In the genomic region with DNA sequence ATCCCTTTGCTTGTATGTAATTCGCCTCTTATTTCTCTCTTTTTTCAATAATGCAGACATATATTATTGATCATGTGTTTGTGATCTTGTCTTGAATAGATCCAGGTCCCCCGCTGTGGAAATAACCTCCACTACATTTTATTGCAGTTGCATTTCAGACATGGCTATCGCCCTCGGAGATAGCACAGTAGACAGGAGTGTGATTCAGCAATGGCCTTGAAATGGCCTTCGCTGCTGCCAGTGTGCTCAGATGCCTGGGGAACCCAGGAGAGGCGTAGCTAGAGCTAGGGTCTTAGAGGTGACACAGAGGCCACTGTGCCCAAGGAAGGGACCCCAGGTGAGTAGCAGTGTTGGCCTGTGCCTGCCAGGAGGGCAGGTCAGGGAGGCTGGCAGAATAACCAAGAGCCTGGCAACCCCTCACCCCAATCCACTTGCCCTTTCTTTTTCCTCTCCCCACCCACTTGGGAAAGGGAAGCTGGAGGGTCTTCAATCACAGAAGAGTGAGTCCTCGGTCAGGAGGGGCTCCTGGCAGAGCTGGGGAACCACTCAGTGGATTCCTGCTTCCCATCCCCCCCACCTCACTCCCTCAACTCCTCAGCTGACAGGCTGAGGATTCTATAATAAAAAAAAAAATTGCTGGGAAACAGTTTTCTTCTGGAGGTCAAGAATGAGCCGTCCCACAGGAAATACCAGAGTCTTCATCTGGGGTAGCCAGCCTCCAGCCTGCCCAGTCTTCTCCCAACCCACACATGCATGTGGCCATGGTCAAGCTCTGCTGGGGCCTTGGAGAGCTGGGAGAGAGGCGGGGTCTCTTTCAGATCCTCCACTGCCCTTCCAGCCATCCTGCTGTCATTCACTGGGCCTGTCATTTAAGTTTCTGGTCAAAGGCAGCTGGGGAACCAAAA, we compare ENCODE assay signal across 9 mouse cellular contexts.
DNase-seq lines count a peak whose midpoint lies in the region; ATAC-seq lines count a peak whose summit lies in the region.
"Had no signal": no experiment of that assay in that cellular context is flagged by ENCODE, and none has a peak within 500 bp of the region (broad histone marks: within the 10 kb centered on the region; RNA-seq: fewer than 3 reads in every experiment).

No protein-coding gene starts in this region.

- no peak overlapping the region for H3K4me3 ChIP-seq in liver, embryonic 12.5 days
- H3K4me3 ChIP-seq in intestine, embryonic 16.5 days (ENCODE audit: low read length): no peak overlapping the region
- H3K4me3 ChIP-seq in forebrain, embryonic 16.5 days (replicated peaks; ENCODE audit: low read length): no peak overlapping the region

- no peak overlapping the region for H3K4me2 ChIP-seq in liver, embryonic 12.5 days
- peak overlapping the region; percentile 29; the same call in 1 of the 2 replicates for H3K4me2 ChIP-seq in intestine, embryonic 16.5 days (ENCODE audit: low read depth, low read length)
- H3K4me2 ChIP-seq in forebrain, embryonic 16.5 days (ENCODE audit: low read length): no peak overlapping the region

- no peaks in the 10 kb centered on the region for H3K9me3 ChIP-seq in liver, embryonic 12.5 days (replicated peaks)
- no peaks in the 10 kb centered on the region for H3K9me3 ChIP-seq in intestine, embryonic 16.5 days (ENCODE audit: control insufficient read depth, low read length)
- H3K9me3 ChIP-seq in forebrain, embryonic 16.5 days (ENCODE audit: control insufficient read depth, low read length): no peaks in the 10 kb centered on the region

- 0 out of 2 replicates have a peak overlapping the region, but pooled peaks have one; percentile 55 for H3K27ac ChIP-seq in liver, embryonic 12.5 days
- peak overlapping the region; percentile 87 for H3K27ac ChIP-seq in intestine, embryonic 16.5 days (ENCODE audit: low read length)
- H3K27ac ChIP-seq in forebrain, embryonic 16.5 days (ENCODE audit: low read length): no peak overlapping the region

- peaks cover 4% of the 10 kb centered on the region; the same call in 1 of the 2 replicates for H3K27me3 ChIP-seq in liver, embryonic 12.5 days (replicated peaks)
- H3K27me3 ChIP-seq in intestine, embryonic 16.5 days (replicated peaks; ENCODE audit: control insufficient read depth, insufficient read depth, low read length): no peaks in the 10 kb centered on the region
- no peaks in the 10 kb centered on the region for H3K27me3 ChIP-seq in forebrain, embryonic 16.5 days (replicated peaks; ENCODE audit: control insufficient read depth, insufficient read depth, low read length)

- no peak for ATAC-seq in liver, embryonic 12.5 days
- ATAC-seq in intestine, embryonic 16.5 days: peak; percentile 26
- no peak for ATAC-seq in forebrain, embryonic 16.5 days

- H3K4me1 ChIP-seq in liver, embryonic 12.5 days: peaks cover 27% of the 10 kb centered on the region
- peaks cover 60% of the 10 kb centered on the region for H3K4me1 ChIP-seq in intestine, embryonic 16.5 days (ENCODE audit: control insufficient read depth, insufficient read depth, low read length)
- H3K4me1 ChIP-seq in forebrain, embryonic 16.5 days (replicated peaks; ENCODE audit: control insufficient read depth, insufficient read depth, low read length): no peaks in the 10 kb centered on the region

- 58% methylated on average over 9 of the region's 9 CpGs for WGBS in liver, embryonic 12.5 days (ENCODE audit: insufficient replicate concordance)
- WGBS in intestine, embryonic 16.5 days: 43% methylated on average over 9 of the region's 9 CpGs
- WGBS in forebrain, embryonic 16.5 days: 88% methylated on average over 9 of the region's 9 CpGs

- H3K36me3 ChIP-seq in liver, embryonic 12.5 days: no peaks in the 10 kb centered on the region
- no peaks in the 10 kb centered on the region for H3K36me3 ChIP-seq in intestine, embryonic 16.5 days (ENCODE audit: control insufficient read depth, insufficient read depth, low read length)
- no peaks in the 10 kb centered on the region for H3K36me3 ChIP-seq in forebrain, embryonic 16.5 days (ENCODE audit: control insufficient read depth, insufficient read depth)

- DNase-seq in adrenal gland, adult (ENCODE audit: inconsistent age in 2 of 2, low spot score in 1 of 2): peak; percentile 81 to 89
- DNase-seq in adrenal gland, postnatal 25 days: no peak
- no peak for DNase-seq in liver
- peak; percentile 71 for DNase-seq in lung, postnatal 10 days
- DNase-seq in thymus, postnatal 25 days: no peak
- DNase-seq: cerebellum, adult 8-10 months had no signal

- no peak overlapping the region for H3K9ac ChIP-seq in liver, embryonic 12.5 days
- peak overlapping the region; percentile 36 for H3K9ac ChIP-seq in intestine, embryonic 16.5 days (ENCODE audit: low read depth, low read length)
- H3K9ac ChIP-seq in forebrain, embryonic 16.5 days (replicated peaks; ENCODE audit: low read depth, low read length): no peak overlapping the region

Comparison
In these comparisons a context has a peak if more than half of its experiments do, and no peak if none do; other contexts are left out.
1. DNase-seq: peak in adrenal gland, adult (2 of 2) and lung, postnatal 10 days (single experiment); none in adrenal gland, postnatal 25 days (single experiment), liver (single experiment) and thymus, postnatal 25 days (single experiment).